Mouse (Mus musculus) ES-E14 (cell line): ENCODE measurements around the gene Rangrf.

Experiments
- CHD2 ChIP-seq: IDR thresholded peaks from 2 replicates; pipeline ENCODE4 v1.6.1; 2014; ENCODE audit warnings: mild to moderate bottlenecking, low read depth, low read length, inconsistent platforms
- HCFC1 ChIP-seq: IDR thresholded peaks from 2 replicates; pipeline ENCODE4 v1.6.1; 2012; ENCODE audit warnings: low read length, inconsistent platforms, borderline replicate concordance; ENCODE audit not compliant: insufficient read depth
- MAFK ChIP-seq: IDR thresholded peaks from 2 replicates; pipeline ENCODE4 v1.6.1; 2014; ENCODE audit warnings: mild to moderate bottlenecking, low read depth, low read length, inconsistent platforms; ENCODE audit not compliant: insufficient read depth
- ZC3H11A ChIP-seq: IDR thresholded peaks from 2 replicates; pipeline ENCODE4 v1.6.1; 2012; ENCODE audit warnings: low read depth, mild to moderate bottlenecking, inconsistent platforms, low read length, borderline replicate concordance
- ZNF384 ChIP-seq: IDR thresholded peaks from 2 replicates; pipeline ENCODE4 v1.6.1; 2012; ENCODE audit warnings: low read depth, low read length, inconsistent platforms

DNA sequence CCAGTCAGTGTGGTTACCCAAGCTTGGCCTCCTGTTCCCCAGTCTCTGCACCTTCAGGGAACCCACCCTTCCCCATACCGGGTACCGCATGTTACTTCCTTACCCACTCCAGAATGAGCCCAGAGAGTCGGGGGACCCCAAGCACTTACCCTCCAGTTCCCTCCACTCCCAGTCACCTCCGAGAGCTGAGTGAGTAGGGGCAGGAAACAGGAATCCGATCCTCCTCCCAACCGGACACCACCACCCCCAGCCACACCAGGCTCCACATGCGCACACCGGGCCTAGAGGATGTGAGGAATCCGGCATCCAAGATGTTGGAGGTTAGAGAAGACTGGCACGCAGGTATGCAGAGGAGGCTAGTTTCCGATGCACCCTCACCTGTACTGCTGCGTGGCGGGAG lies 18.3 kb downstream of the Rangrf start:
- TF ChIP-seq HCFC1 (no peak), MAFK (no peak), CHD2 (no peak), ZNF384 (no peak), ZC3H11A (no peak)
